Mouse (Mus musculus): ENCODE results near the gene Rnf103. TPM values are rescaled to one million over a fixed set of nuclear protein-coding genes. Genes with fewer than 3 reads are reported as not detected.
A peak's percentile ranks its signal among the peaks of the same experiment; 100 is the strongest.

Gene Rnf103
- polyA plus RNA-seq, 1 experiment, result 4.5 TPM

- H3K27me3 ChIP-seq (ENCODE audit: control insufficient read depth, insufficient read depth, insufficient read length), result no peaks in the 10 kb centered on the region
- TF ChIP-seq MAX (IDR thresholded peaks at IDR 0.05), result no peak
- no peak for TF ChIP-seq FOSL1 (IDR thresholded peaks at IDR 0.05; ENCODE audit: insufficient read depth, low read length, poor library complexity, severe bottlenecking)
- no peak overlapping the region for H3ac ChIP-seq (ENCODE audit: control insufficient read depth, insufficient read length, low read depth)
- H3K79me3 ChIP-seq (ENCODE audit: low read depth), result peaks cover 3% of the 10 kb centered on the region
- peaks cover 5% of the 10 kb centered on the region for H3K36me3 ChIP-seq (ENCODE audit: control insufficient read depth, insufficient read depth)
- peaks cover 21% of the 10 kb centered on the region for H3K79me2 ChIP-seq (ENCODE audit: control insufficient read depth, insufficient read depth)
- peak overlapping the region; percentile 48 for H3K4me3 ChIP-seq (ENCODE audit: insufficient read depth, poor library complexity, severe bottlenecking)
These were observed 679 bp upstream of the Rnf103 start for GRCm38 (mm10) chr6:71492756-71493674.

- Histone ChIP-seq H3K27me3 (ENCODE audit: control insufficient read depth, insufficient read depth, insufficient read length) (no peaks in the 10 kb centered on the region), H3K4me3 (ENCODE audit: insufficient read depth, poor library complexity, severe bottlenecking) (peak overlapping the region; percentile 48), H3K79me3 (ENCODE audit: low read depth) (peaks cover 3% of the 10 kb centered on the region), H3K36me3 (ENCODE audit: control insufficient read depth, insufficient read depth) (peaks cover 5% of the 10 kb centered on the region), H3K79me2 (ENCODE audit: control insufficient read depth, insufficient read depth) (peaks cover 21% of the 10 kb centered on the region), H3ac (ENCODE audit: control insufficient read depth, insufficient read length, low read depth) (peak overlapping the region; percentile 93)
- TF ChIP-seq CEBPB (IDR thresholded peaks at IDR 0.05; ENCODE audit: low read depth) (no peak), MYOD1 (IDR thresholded peaks at IDR 0.05; ENCODE audit: control insufficient read depth, insufficient read length, low read depth) (no peak), CTCF (IDR thresholded peaks at IDR 0.05; ENCODE audit: control insufficient read depth, insufficient read depth, insufficient read length) (no peak), MAX (IDR thresholded peaks at IDR 0.05) (no peak), MYOG (IDR thresholded peaks at IDR 0.05; ENCODE audit: control insufficient read depth, extremely low read depth, insufficient read length) (no peak), FOSL1 (IDR thresholded peaks at IDR 0.05; ENCODE audit: insufficient read depth, low read length, poor library complexity, severe bottlenecking) (no peak), USF1 (IDR thresholded peaks at IDR 0.05; ENCODE audit: low read depth) (no peak)
These were observed 787 bp downstream of the Rnf103 start for GRCm38 (mm10) chr6:71494341-71495020.

GRCm38 (mm10) chr6:71500575-71500974, 6.9 kb downstream of the Rnf103 start:
- H3K79me2 ChIP-seq (ENCODE audit: control insufficient read depth, insufficient read depth), result peaks cover 10% of the 10 kb centered on the region
- no peaks in the 10 kb centered on the region for H3K27me3 ChIP-seq (ENCODE audit: control insufficient read depth, insufficient read depth, insufficient read length)
- H3K79me3 ChIP-seq (ENCODE audit: low read depth), result peaks cover 2% of the 10 kb centered on the region
- no peak overlapping the region for H3K4me3 ChIP-seq (ENCODE audit: insufficient read depth, poor library complexity, severe bottlenecking)
- H3ac ChIP-seq (ENCODE audit: control insufficient read depth, insufficient read length, low read depth), result no peak overlapping the region
- peaks cover 5% of the 10 kb centered on the region for H3K36me3 ChIP-seq (ENCODE audit: control insufficient read depth, insufficient read depth)
- TF ChIP-seq FOSL1 (IDR thresholded peaks at IDR 0.05; ENCODE audit: insufficient read depth, low read length, poor library complexity, severe bottlenecking), result no peak
- no peak for TF ChIP-seq MYOG (IDR thresholded peaks at IDR 0.05; ENCODE audit: control insufficient read depth, extremely low read depth, insufficient read length)
- TF ChIP-seq MYOD1 (IDR thresholded peaks at IDR 0.05; ENCODE audit: control insufficient read depth, insufficient read length, low read depth), result no peak
- TF ChIP-seq CTCF (IDR thresholded peaks at IDR 0.05; ENCODE audit: control insufficient read depth, insufficient read depth, insufficient read length), result no peak
- TF ChIP-seq USF1 (IDR thresholded peaks at IDR 0.05; ENCODE audit: low read depth), result no peak
- TF ChIP-seq MAX (IDR thresholded peaks at IDR 0.05), result no peak
- TF ChIP-seq CEBPB (IDR thresholded peaks at IDR 0.05; ENCODE audit: low read depth), result no peak

GRCm38 (mm10) chr6:71503001-71503400, 9.3 kb downstream of the Rnf103 start:
- no peak for TF ChIP-seq CEBPB (IDR thresholded peaks at IDR 0.05; ENCODE audit: low read depth)
- no peak for TF ChIP-seq FOSL1 (IDR thresholded peaks at IDR 0.05; ENCODE audit: insufficient read depth, low read length, poor library complexity, severe bottlenecking)
- no peak for TF ChIP-seq MAX (IDR thresholded peaks at IDR 0.05)
- TF ChIP-seq MYOG (IDR thresholded peaks at IDR 0.05; ENCODE audit: control insufficient read depth, extremely low read depth, insufficient read length), result no peak
- TF ChIP-seq USF1 (IDR thresholded peaks at IDR 0.05; ENCODE audit: low read depth), result no peak
- TF ChIP-seq MYOD1 (IDR thresholded peaks at IDR 0.05; ENCODE audit: control insufficient read depth, insufficient read length, low read depth), result no peak
- TF ChIP-seq CTCF (IDR thresholded peaks at IDR 0.05; ENCODE audit: control insufficient read depth, insufficient read depth, insufficient read length), result no peak
- Histone ChIP-seq H3ac (ENCODE audit: control insufficient read depth, insufficient read length, low read depth) (no peak overlapping the region), H3K36me3 (ENCODE audit: control insufficient read depth, insufficient read depth) (no peaks in the 10 kb centered on the region), H3K4me3 (ENCODE audit: insufficient read depth, poor library complexity, severe bottlenecking) (no peak overlapping the region), H3K79me2 (ENCODE audit: control insufficient read depth, insufficient read depth) (no peaks in the 10 kb centered on the region), H3K79me3 (ENCODE audit: low read depth) (no peaks in the 10 kb centered on the region), H3K27me3 (ENCODE audit: control insufficient read depth, insufficient read depth, insufficient read length) (no peaks in the 10 kb centered on the region)

- Histone ChIP-seq H3K27me3 (ENCODE audit: control insufficient read depth, insufficient read depth, insufficient read length) (no peaks in the 10 kb centered on the region), H3ac (ENCODE audit: control insufficient read depth, insufficient read length, low read depth) (no peak overlapping the region), H3K36me3 (ENCODE audit: control insufficient read depth, insufficient read depth) (peaks cover 1% of the 10 kb centered on the region), H3K79me2 (ENCODE audit: control insufficient read depth, insufficient read depth) (no peaks in the 10 kb centered on the region), H3K4me3 (ENCODE audit: insufficient read depth, poor library complexity, severe bottlenecking) (no peak overlapping the region), H3K79me3 (ENCODE audit: low read depth) (no peaks in the 10 kb centered on the region)
- TF ChIP-seq USF1 (IDR thresholded peaks at IDR 0.05; ENCODE audit: low read depth) (no peak), MYOG (IDR thresholded peaks at IDR 0.05; ENCODE audit: control insufficient read depth, extremely low read depth, insufficient read length) (no peak), FOSL1 (IDR thresholded peaks at IDR 0.05; ENCODE audit: insufficient read depth, low read length, poor library complexity, severe bottlenecking) (no peak), MYOD1 (IDR thresholded peaks at IDR 0.05; ENCODE audit: control insufficient read depth, insufficient read length, low read depth) (no peak), CEBPB (IDR thresholded peaks at IDR 0.05; ENCODE audit: low read depth) (no peak), MAX (IDR thresholded peaks at IDR 0.05) (no peak), CTCF (IDR thresholded peaks at IDR 0.05; ENCODE audit: control insufficient read depth, insufficient read depth, insufficient read length) (no peak)
These were observed 10.0 kb downstream of the Rnf103 start for GRCm38 (mm10) chr6:71503670-71504069.
